Mouse (Mus musculus) frontal cortex, adult 2 months (tissue): ENCODE data around the gene Tmem102. TPM values are rescaled to one million over a fixed set of nuclear protein-coding genes. Genes with fewer than 3 reads are reported as not detected.

Experiments
- DNase-seq, 2 experiments: peaks; one replicate each; pipeline ENCODE4 v3.0.0; 2022; ENCODE audit warnings: low spot score in 1 of 2; ENCODE audit errors: extremely low spot score in 1 of 2
- polyA plus RNA-seq: library from polyadenylated mRNA; depleted of rRNA; stranded (reverse); fragments of >200 nt; gene quantifications from 2 replicates; pipeline ENCODE4 v1.2.3, GENCODE M21; 2012; rRNA removed

The Tmem102 gene
- polyA plus RNA-seq, 1 experiment = 0.62 TPM

DNA sequence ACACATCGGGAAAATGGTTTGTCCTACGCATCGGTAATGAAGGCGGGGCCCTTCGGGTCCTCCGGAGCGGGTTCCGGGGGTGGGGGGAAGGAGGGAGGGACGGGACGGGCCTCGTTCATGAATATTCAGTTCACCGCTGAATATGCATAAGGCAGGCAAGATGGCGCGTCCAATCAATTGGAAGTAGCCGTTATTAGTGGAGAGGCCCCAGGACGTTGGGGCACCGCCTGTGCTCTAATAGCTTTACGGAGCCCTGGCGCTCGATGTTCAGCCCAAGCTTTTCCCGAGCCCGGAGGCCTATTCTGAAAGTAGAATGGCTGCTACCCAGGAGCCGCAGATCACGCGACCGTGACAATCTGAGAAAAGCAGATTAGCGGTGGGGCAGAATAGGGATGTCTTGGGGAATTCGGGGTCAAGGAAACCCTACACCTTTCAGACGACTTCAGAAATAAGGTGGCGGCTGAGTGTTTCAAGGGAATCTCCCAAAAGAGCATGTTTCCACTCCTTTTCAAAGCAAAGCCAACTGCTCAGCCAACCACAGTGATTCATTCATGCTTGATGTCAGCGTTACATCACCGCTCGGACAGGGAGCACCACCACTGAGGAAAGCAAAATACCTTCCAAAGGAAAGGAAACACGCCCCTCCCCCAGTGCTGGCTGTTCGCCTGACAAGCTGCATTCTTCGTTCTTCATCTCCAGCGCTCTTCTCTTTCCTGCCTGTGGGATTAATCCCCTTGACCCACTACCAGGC, 46.3 kb downstream of the Tmem102 start:
- DNase-seq = peak; percentile 76 to 93

DNA sequence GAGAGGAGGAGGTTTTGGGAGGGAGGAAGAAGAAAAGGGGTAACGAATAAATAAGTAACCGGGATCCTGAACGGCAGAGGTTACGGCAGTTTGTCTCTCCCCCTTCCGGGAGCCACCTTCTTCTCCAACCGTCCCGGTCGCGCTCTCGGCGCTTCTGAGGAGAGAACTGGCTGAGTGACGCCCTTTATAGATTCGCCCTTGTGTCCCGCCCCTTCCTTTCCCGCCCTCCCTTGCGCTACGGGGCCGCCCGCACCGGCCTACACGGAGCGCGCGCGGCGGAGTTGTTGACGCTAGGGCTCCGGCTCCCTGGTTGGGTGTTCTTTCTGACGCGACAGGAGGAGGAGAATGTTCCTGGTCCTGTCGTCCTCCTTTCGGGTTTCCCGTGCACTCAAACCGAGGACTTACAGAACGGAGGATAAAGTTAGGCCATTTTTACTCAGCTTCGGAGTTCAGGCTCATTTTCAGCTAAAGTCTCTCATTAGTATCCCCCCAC, 46.9 kb downstream of the Tmem102 start, which contains the start of gene Polr2a:
Polr2a (minus strand) TSS at position 160 of the 493 bp plus-strand sequence.
- DNase-seq = peak; percentile 95 to 98

DNA sequence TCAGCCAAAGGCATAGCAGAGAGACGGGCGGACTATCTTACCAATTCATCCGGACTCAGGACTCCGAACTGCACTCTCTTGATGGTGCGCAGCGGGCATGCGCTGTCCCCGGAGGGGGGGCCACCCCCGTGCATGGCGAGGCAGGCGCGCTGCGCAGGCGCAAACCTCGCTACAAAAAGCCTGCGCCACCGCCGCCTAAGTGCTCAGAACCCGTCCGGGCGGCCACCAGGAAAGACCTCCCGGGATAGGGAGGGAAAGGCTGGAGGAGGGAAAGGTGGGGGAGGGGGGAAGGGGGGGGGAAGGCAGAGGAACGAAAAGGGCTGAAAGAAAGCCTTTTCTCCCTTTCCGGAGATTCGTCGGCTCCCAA, 47.4 kb downstream of the Tmem102 start:
- peak; percentile 89 to 98 for DNase-seq

DNA sequence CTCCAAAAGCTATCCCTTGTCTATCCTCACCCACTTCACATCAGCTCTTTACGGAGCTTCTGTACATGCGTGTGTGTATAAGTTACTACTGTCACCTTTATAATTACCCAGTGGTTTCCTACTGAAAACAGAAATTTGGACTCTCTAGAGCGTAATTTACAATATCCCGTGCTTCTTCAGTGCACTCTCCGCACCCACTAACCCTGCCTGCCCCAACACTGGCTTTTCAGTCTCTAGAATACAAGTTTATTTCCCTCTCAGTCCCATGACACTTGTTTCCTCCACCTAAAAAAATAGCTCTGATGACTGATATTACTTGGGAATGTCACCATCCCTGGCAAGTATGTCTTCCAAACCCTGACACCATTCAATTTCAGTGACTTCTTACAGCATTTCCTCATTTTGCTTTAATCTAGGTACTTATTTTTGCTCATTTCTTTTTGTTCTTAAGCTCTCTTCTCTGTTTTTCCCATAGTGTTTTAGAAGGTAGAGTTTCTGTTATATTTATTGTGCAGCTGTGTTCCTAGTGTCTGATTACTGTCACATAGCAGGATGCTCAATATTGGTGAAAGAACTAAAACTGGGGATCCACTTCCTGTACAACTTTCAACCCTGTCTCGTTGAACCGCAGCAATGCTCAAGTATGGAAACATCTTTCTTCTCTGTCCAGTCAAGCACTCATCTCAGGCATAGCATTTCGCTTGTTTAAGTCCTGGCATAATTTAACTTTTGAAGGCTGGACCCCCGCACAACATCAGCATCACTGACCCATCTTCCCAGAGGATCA, 47.9 kb downstream of the Tmem102 start:
- no peak for DNase-seq

DNA sequence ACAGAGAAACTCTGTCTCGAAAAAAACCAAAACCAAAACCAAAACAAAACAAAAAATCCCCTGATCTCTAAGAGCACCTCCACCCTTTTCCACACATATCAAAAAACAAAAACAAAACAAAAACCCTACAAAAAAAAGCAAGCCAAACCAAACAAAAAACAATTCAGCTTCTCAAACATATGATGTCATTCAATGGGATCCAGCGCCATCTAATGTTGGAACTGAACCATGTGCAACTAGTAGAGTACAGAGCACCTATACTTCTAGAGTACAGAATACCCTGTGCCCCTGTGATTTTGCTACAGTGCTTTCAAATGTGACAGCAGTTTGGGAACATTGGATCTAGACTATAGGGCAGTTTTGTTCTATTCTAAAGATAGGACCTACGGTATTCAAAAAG, 50.7 kb downstream of the Tmem102 start:
- peak in 1 of 2 experiments; percentile 66 for DNase-seq

DNA sequence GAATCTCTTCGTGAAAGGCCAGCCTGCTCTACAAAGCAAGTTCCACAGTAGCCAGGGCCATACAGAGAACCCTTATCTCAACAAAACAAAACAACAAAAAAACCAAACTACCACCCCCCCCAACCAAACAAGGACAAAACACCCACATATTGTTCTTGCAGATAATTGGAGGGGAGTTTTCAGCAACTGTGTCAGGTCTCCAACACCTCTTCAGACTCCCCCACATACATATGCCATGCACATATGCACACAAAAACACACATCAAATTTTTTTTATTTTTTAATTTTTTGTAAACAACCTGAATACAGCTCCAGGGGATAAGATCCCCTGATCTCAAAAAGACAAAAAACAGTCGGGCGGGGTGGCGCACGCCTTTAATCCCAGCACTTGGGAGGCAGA, 51.2 kb downstream of the Tmem102 start:
- no peak for DNase-seq

Other genes with a start within 250 kb of the Tmem102 start
- gene Efnb3, start 245.4 kb downstream of the Tmem102 start, polyA plus RNA-seq = 78.4 and 80.4 TPM in 2 replicates
- gene Wrap53, start 225.4 kb downstream of the Tmem102 start, polyA plus RNA-seq = 12.2 and 12.9 TPM in 2 replicates
- gene Trp53, start 225.3 kb downstream of the Tmem102 start, polyA plus RNA-seq = 36.7 and 38.4 TPM in 2 replicates
- gene Atp1b2, start 199.7 kb downstream of the Tmem102 start, polyA plus RNA-seq = 324 and 357 TPM in 2 replicates
- 0.11 and 0.16 TPM in 2 replicates for gene Shbg, start 187.7 kb downstream of the Tmem102 start, polyA plus RNA-seq
- 20.3 and 26.3 TPM in 2 replicates for gene Sat2, start 183.6 kb downstream of the Tmem102 start, polyA plus RNA-seq
- gene Fxr2, start 172.6 kb downstream of the Tmem102 start, polyA plus RNA-seq = 136 and 154 TPM in 2 replicates
- gene Sox15, start 150.3 kb downstream of the Tmem102 start, polyA plus RNA-seq = 0.34 TPM in 1 of 2 replicates, not detected in the other
- gene Mpdu1, start 143.0 kb downstream of the Tmem102 start, polyA plus RNA-seq = 104 and 113 TPM in 2 replicates
- 13.7 TPM in 2 replicates for gene Cd68, start 139.5 kb downstream of the Tmem102 start, polyA plus RNA-seq
- 365 and 370 TPM in 2 replicates for gene Eif4a1, start 133.2 kb downstream of the Tmem102 start, polyA plus RNA-seq
- 138 and 154 TPM in 2 replicates for gene Senp3, start 123.5 kb downstream of the Tmem102 start, polyA plus RNA-seq
- gene Tnfsf13, start 119.8 kb downstream of the Tmem102 start, polyA plus RNA-seq = 5.3 and 5.4 TPM in 2 replicates
- 17.1 and 20.6 TPM in 2 replicates for gene Tnfsf12, start 109.8 kb downstream of the Tmem102 start, polyA plus RNA-seq
- 2.9 and 4.9 TPM in 2 replicates for gene Tnfsfm13, start 109.5 kb downstream of the Tmem102 start, polyA plus RNA-seq
- 30.9 and 32.6 TPM in 2 replicates for gene Polr2a, start 47.0 kb downstream of the Tmem102 start, polyA plus RNA-seq
- gene Slc35g3, start 43.7 kb downstream of the Tmem102 start, polyA plus RNA-seq = not detected in 2 replicates
- gene Zbtb4, start 39.7 kb downstream of the Tmem102 start, polyA plus RNA-seq = 45.7 and 51.4 TPM in 2 replicates
- gene Chrnb1, start 9.7 kb downstream of the Tmem102 start, polyA plus RNA-seq = 1.4 and 1.9 TPM in 2 replicates
- 18.4 and 22.0 TPM in 2 replicates for gene Fgf11, start 3.8 kb downstream of the Tmem102 start, polyA plus RNA-seq
- not detected in 2 replicates for gene Gm39566, start 9.7 kb upstream of the Tmem102 start, polyA plus RNA-seq
- not detected in 2 replicates for gene Spem2, start 12.8 kb upstream of the Tmem102 start, polyA plus RNA-seq
- gene Spem1, start 16.6 kb upstream of the Tmem102 start, polyA plus RNA-seq = 0.42 and 0.58 TPM in 2 replicates
- 116 and 125 TPM in 2 replicates for gene Nlgn2, start 32.2 kb upstream of the Tmem102 start, polyA plus RNA-seq
- gene Tmem256, start 32.9 kb upstream of the Tmem102 start, polyA plus RNA-seq = 183 and 212 TPM in 2 replicates
- 33.6 and 37.6 TPM in 2 replicates for gene Plscr3, start 40.8 kb upstream of the Tmem102 start, polyA plus RNA-seq
- 0.14 and 0.17 TPM in 2 replicates for gene Tnk1, start 53.1 kb upstream of the Tmem102 start, polyA plus RNA-seq
- not detected in 2 replicates for gene Tmem95, start 72.4 kb upstream of the Tmem102 start, polyA plus RNA-seq
- 1.6 and 1.8 TPM in 2 replicates for gene Kctd11, start 75.8 kb upstream of the Tmem102 start, polyA plus RNA-seq
- gene Acap1, start 89.9 kb upstream of the Tmem102 start, polyA plus RNA-seq = 0.24 and 0.27 TPM in 2 replicates
- 0.67 and 1.00 TPM in 2 replicates for gene 2810408A11Rik, start 95.4 kb upstream of the Tmem102 start, polyA plus RNA-seq
- gene Neurl4, start 95.4 kb upstream of the Tmem102 start, polyA plus RNA-seq = 98.0 and 101 TPM in 2 replicates
- gene Gps2, start 108.3 kb upstream of the Tmem102 start, polyA plus RNA-seq = 64.6 and 69.0 TPM in 2 replicates
- gene Eif5a, start 116.3 kb upstream of the Tmem102 start, polyA plus RNA-seq = 630 and 714 TPM in 2 replicates
- 20.1 and 20.6 TPM in 2 replicates for gene Ybx2, start 130.2 kb upstream of the Tmem102 start, polyA plus RNA-seq
- gene Slc2a4, start 142.6 kb upstream of the Tmem102 start, polyA plus RNA-seq = 1.4 and 2.1 TPM in 2 replicates
- 0.10 and 0.34 TPM in 2 replicates for gene Cldn7, start 159.2 kb upstream of the Tmem102 start, polyA plus RNA-seq
- gene Ctdnep1, start 175.5 kb upstream of the Tmem102 start, polyA plus RNA-seq = 117 and 133 TPM in 2 replicates
- gene Elp5, start 176.9 kb upstream of the Tmem102 start, polyA plus RNA-seq = 118 and 119 TPM in 2 replicates
- gene Gabarap, start 185.5 kb upstream of the Tmem102 start, polyA plus RNA-seq = 291 and 371 TPM in 2 replicates
- gene Phf23, start 190.2 kb upstream of the Tmem102 start, polyA plus RNA-seq = 38.9 and 42.2 TPM in 2 replicates
- 34.9 and 35.3 TPM in 2 replicates for gene Dvl2, start 195.0 kb upstream of the Tmem102 start, polyA plus RNA-seq
- 69.8 and 74.0 TPM in 2 replicates for gene Acadvl, start 209.8 kb upstream of the Tmem102 start, polyA plus RNA-seq
- 697 and 762 TPM in 2 replicates for gene Dlg4, start 211.3 kb upstream of the Tmem102 start, polyA plus RNA-seq
- gene Asgr1, start 248.5 kb upstream of the Tmem102 start, polyA plus RNA-seq = 2.4 and 3.6 TPM in 2 replicates